Mouse (Mus musculus): ENCODE data around the gene Prok1. TPM values are rescaled to one million over a fixed set of nuclear protein-coding genes. Genes with fewer than 3 reads are reported as not detected.

The Prok1 gene
- 0.03 TPM in 1 of 2 replicates, not detected in the other for polyA plus RNA-seq (2012; ENCODE audit: low replicate concordance)

GRCm38 (mm10) chr3:107239607-107240006 lies at the start of gene Prok1:
TSS of gene Prok1 (minus strand) at chr3:107239707.

GRCm38 (mm10) chr3:107278479-107279269 lies 39.2 kb upstream of the Prok1 start, which contains the start of gene Lamtor5:
TSS of gene Lamtor5 (plus strand) at chr3:107278858.

GRCm38 (mm10) chr3:107230527-107230926 lies 9.0 kb downstream of the Prok1 start, which contains the start of gene A630076J17Rik:
TSS of gene A630076J17Rik (plus strand) at chr3:107230614.

GRCm38 (mm10) chr3:107221608-107222007 lies 17.9 kb downstream of the Prok1 start, which contains the start of gene Cym:
TSS of gene Cym (minus strand) at chr3:107221732.

Other genes starting within 250 kb of the Prok1 start
- 44.5 and 89.0 TPM in 2 replicates for gene Kcna3, start 203.5 kb downstream of the Prok1 start, polyA plus RNA-seq (2012; ENCODE audit: low replicate concordance)
- 0.85 and 2.3 TPM in 2 replicates for gene Kcna2, start 138.6 kb downstream of the Prok1 start, polyA plus RNA-seq (2012; ENCODE audit: low replicate concordance)
- gene Kcna10, start 56.7 kb downstream of the Prok1 start, polyA plus RNA-seq (2012; ENCODE audit: low replicate concordance), result not detected in 2 replicates
- gene Cym, start 18.0 kb downstream of the Prok1 start, polyA plus RNA-seq (2012; ENCODE audit: low replicate concordance), result 0.21 TPM in 1 of 2 replicates, not detected in the other
- not detected in 2 replicates for gene A630076J17Rik, start 9.1 kb downstream of the Prok1 start, polyA plus RNA-seq (2012; ENCODE audit: low replicate concordance)
- 21.5 and 22.2 TPM in 2 replicates for gene Lamtor5, start 39.2 kb upstream of the Prok1 start, polyA plus RNA-seq (2012; ENCODE audit: low replicate concordance)
- gene Slc16a4, start 51.5 kb upstream of the Prok1 start, polyA plus RNA-seq (2012; ENCODE audit: low replicate concordance), result not detected in 2 replicates
- 9.8 and 14.8 TPM in 2 replicates for gene Rbm15, start 94.0 kb upstream of the Prok1 start, polyA plus RNA-seq (2012; ENCODE audit: low replicate concordance)
- gene Kcnc4, start 219.8 kb upstream of the Prok1 start, polyA plus RNA-seq (2012; ENCODE audit: low replicate concordance), result 0.04 TPM in 1 of 2 replicates, not detected in the other

Measured in hematopoietic multipotent progenitor cell, adult 10-12 weeks (in vitro differentiated cells).